Mouse (Mus musculus) embryonic facial prominence, embryonic 11.5 days (tissue): ENCODE measurements around the gene Lpin2. TPM values are rescaled to one million over a fixed set of nuclear protein-coding genes. Genes with fewer than 3 reads are reported as not detected.

Source experiments
- ATAC-seq: fragments of 200-750 bp; cut with Nextera tagmentation; replicated peaks from 2 replicates; pipeline ENCODE4 v1.8.0; 2017; ENCODE audit warnings: low read depth; ENCODE audit not compliant: insufficient number of reproducible peaks, low FRiP score, low TSS enrichment
- DNase-seq: peaks from one replicate; pipeline ENCODE4 v3.0.0-alpha.2; 2015; ENCODE audit warnings: low spot score
- H3K27ac ChIP-seq: fragments of 300-500 bp; sonication (generic); replicated peaks from 2 replicates; pipeline ENCODE4 v1.5.1; 2014; ENCODE audit warnings: mild to moderate bottlenecking, low read depth, low read length, control low read depth
- H3K27me3 ChIP-seq: fragments of 300-500 bp; sonication (generic); 2 replicates; pipeline ENCODE4 v1.6.1; 2014; ENCODE audit warnings: mild to moderate bottlenecking, low read length, moderate library complexity, mixed read lengths; ENCODE audit not compliant: control insufficient read depth, insufficient read depth
- H3K36me3 ChIP-seq: fragments of 300-500 bp; sonication (generic); replicated peaks from 2 replicates; pipeline ENCODE4 v1.6.1; 2014; ENCODE audit warnings: low read depth, mild to moderate bottlenecking, low read length, moderate library complexity, mixed read lengths; ENCODE audit not compliant: control insufficient read depth, insufficient read depth
- H3K4me1 ChIP-seq: fragments of 300-500 bp; sonication (generic); 2 replicates; pipeline ENCODE4 v1.6.1; 2014; ENCODE audit warnings: low read length, mixed read lengths; ENCODE audit not compliant: control insufficient read depth, insufficient read depth
- H3K4me2 ChIP-seq: fragments of 300-500 bp; sonication (generic); 2 replicates; pipeline ENCODE4 v1.6.1; 2014; ENCODE audit warnings: low read depth, mild to moderate bottlenecking, control low read depth, low read length, moderate library complexity
- H3K4me3 ChIP-seq: fragments of 300-500 bp; sonication (generic); 2 replicates; pipeline ENCODE4 v1.5.1; 2014; ENCODE audit warnings: low read depth, low read length, control low read depth
- H3K9ac ChIP-seq: fragments of 300-500 bp; sonication (generic); replicated peaks from 2 replicates; pipeline ENCODE4 v1.6.1; 2014; ENCODE audit warnings: mild to moderate bottlenecking, control low read depth, low read length
- H3K9me3 ChIP-seq: fragments of 300-500 bp; sonication (generic); replicated peaks from 2 replicates; pipeline ENCODE4 v1.6.1; 2016; ENCODE audit warnings: mild to moderate bottlenecking, low read length, inconsistent platforms, mixed read lengths; ENCODE audit not compliant: control insufficient read depth
- WGBS: fragments of 180-500 bp; shearing (Covaris S2); extraction: QIAGEN DNeasy Blood & Tissue Kit; methylation state at CpG from one replicate; pipeline ENCODE4 v1.1.7; 2014; 5-methylcytosine and 5-hydroxymethylcytosine counted together
- polyA plus RNA-seq: library from polyadenylated mRNA; unstranded; fragments of >200 nt; fragmentation: Nextera tagmentation; extraction: Ambion mirVana; gene quantifications from 2 replicates; pipeline ENCODE4 v1.2.1, GENCODE M21; 2014

The Lpin2 gene
- polyA plus RNA-seq, 1 experiment from 2014 or later, result 46.3 TPM

DNA sequence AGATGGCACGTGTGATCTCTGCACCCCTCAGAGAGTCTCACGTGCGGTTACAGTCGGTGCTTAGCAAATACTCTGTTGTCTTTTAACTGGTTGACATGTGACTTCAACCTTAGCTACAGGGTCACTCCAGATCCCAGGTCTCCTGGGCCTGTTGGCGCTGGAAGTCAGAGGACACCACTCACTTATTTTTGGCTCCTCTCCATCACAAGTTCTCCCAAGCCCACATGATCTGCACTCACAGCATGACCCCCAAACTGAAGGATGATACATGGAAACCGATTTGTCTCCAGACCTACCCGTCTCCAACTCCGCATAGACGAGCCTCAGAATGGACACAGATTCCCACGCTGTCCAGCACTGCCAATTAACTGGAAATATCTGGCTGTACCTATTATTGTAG is 85.8 kb downstream of the Lpin2 start:
- Histone ChIP-seq H3K4me1 (no peaks in the 10 kb centered on the region), H3K9me3 (no peaks in the 10 kb centered on the region), H3K27ac (no peak overlapping the region), H3K36me3 (no peaks in the 10 kb centered on the region; the same call in 1 of the 2 replicates), H3K9ac (no peak overlapping the region), H3K27me3 (no peaks in the 10 kb centered on the region), H3K4me2 (no peak overlapping the region), H3K4me3 (no peak overlapping the region)
- DNase-seq (no peak), ATAC-seq (no peak)
- WGBS, result 85% methylated on average over 10 of the region's 10 CpGs

DNA sequence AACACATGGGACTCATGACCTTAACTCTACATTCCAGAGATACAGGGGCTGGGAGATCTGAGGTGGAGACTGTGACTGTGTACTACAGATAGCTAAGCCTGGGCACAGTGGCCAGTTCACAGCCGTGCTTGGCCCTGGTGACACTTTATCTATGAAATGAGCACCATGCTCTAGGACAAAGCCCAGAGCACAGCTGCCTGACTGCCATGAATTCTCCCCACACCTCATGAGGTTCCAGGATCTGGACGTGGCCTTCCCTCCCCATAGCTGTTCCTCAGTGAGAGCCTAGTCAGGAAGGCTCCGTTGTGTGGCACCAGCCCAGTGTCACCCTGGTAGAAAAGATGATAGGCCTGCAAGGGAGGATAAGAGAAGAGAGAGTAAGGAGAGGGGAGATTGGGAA is 86.2 kb downstream of the Lpin2 start:
- WGBS, result 94% methylated on average over 3 of the region's 3 CpGs
- Histone ChIP-seq H3K4me1 (no peaks in the 10 kb centered on the region), H3K9me3 (no peaks in the 10 kb centered on the region), H3K9ac (no peak overlapping the region), H3K36me3 (peaks cover 2% of the 10 kb centered on the region; the same call in 1 of the 2 replicates), H3K27me3 (no peaks in the 10 kb centered on the region), H3K4me3 (no peak overlapping the region), H3K27ac (no peak overlapping the region), H3K4me2 (no peak overlapping the region)
- DNase-seq, result no peak
- ATAC-seq, result no peak

DNA sequence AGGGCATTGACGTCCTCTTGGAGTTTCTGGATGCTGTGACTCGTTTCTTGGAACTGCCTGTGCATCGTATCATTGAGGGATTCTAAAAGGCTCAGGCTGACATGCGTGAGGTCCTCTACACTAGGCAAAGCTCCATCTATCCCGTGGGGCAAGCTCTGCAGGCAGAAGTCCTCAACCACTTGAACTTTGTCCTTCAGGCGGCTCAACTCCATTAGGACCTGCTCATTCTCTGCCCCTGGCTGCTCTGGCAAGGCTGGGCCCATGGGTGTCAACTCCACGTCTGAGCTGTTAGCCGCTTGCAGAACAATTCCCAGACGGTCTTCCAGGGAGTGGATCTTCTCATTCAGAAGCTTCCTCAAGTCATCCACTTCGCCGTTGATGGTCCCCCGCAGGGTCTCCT is 91.5 kb downstream of the Lpin2 start:
- 99% methylated on average over 12 of the region's 12 CpGs for WGBS
- H3K9ac ChIP-seq, result no peak overlapping the region
- no peaks in the 10 kb centered on the region for H3K27me3 ChIP-seq
- ATAC-seq (no peak), DNase-seq (no peak)
- peaks cover 5% of the 10 kb centered on the region; the same call in 1 of the 2 replicates for H3K36me3 ChIP-seq
- H3K4me2 ChIP-seq, result no peak overlapping the region
- no peak overlapping the region for H3K27ac ChIP-seq
- no peak overlapping the region for H3K4me3 ChIP-seq
- H3K4me1 ChIP-seq, result no peaks in the 10 kb centered on the region
- no peaks in the 10 kb centered on the region for H3K9me3 ChIP-seq

DNA sequence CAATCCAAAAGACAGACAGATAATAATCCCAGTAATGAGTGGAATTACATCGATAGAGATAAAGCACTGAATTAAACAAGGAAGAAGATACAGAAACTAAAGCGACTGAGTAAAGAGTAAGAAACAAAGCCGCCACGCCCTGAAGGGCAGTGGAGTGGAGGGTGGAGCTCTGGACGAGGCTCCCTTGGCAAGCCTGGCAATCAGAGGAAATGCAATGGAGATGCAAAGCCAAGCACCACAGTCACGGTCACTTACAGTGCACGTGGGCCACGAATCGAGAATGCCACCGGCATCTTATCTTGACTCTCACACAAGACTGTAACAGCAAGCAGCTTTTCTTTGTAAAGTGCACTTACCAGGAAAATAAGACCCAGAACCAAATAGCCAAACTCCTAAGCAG is 94.4 kb downstream of the Lpin2 start:
- 89% methylated on average over 10 of the region's 10 CpGs for WGBS
- Histone ChIP-seq H3K4me2 (no peak overlapping the region), H3K27me3 (no peaks in the 10 kb centered on the region), H3K9me3 (no peaks in the 10 kb centered on the region), H3K4me1 (no peaks in the 10 kb centered on the region), H3K9ac (no peak overlapping the region), H3K27ac (no peak overlapping the region), H3K4me3 (no peak overlapping the region), H3K36me3 (peaks cover 5% of the 10 kb centered on the region; the same call in 1 of the 2 replicates)
- DNase-seq, result no peak
- ATAC-seq, result no peak

DNA sequence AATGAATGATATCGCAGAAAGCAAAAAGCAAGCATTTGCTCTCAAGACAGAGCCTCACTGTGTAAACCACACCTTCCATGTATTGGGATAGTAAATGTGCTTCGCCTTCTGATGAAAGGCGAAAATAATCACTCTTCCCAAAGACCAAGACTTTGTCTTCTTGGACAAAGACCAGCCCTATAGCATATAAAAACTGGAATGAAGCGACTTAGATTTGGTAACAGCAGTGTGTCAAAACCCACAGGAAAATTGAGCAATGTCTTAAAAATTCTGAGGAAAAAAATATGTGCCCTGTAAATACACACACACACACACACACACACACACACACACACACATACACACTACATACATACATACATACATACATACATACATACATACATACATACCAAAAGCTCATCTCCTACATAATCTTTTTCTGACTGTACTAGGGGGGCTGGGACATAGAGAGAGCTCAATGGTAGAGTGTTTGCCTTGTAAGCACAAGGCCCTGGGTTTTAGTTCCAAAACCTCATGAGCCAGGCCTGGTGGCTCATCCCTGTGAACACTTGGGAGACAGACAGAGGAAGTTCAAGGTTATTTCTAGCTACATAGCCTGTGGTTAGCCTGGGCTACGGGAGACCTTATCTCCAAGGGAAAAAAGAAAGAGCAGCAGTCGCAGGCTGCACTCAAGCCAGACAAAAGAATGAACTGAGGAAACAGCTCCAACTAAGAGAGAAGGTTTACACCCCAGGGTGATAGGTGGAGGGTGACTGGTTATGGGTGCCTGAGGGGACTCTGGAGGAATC is 95.5 kb downstream of the Lpin2 start:
- H3K27ac ChIP-seq, result no peak overlapping the region
- 88% methylated on average over 6 of the region's 6 CpGs for WGBS
- DNase-seq, result no peak
- no peaks in the 10 kb centered on the region for H3K4me1 ChIP-seq
- 0 out of 2 replicates have a peak, but pooled peaks cover 5% of the 10 kb centered on the region for H3K36me3 ChIP-seq
- no peaks in the 10 kb centered on the region for H3K27me3 ChIP-seq
- H3K4me3 ChIP-seq, result no peak overlapping the region
- no peak overlapping the region for H3K4me2 ChIP-seq
- no peak overlapping the region for H3K9ac ChIP-seq
- no peaks in the 10 kb centered on the region for H3K9me3 ChIP-seq
- no peak for ATAC-seq

DNA sequence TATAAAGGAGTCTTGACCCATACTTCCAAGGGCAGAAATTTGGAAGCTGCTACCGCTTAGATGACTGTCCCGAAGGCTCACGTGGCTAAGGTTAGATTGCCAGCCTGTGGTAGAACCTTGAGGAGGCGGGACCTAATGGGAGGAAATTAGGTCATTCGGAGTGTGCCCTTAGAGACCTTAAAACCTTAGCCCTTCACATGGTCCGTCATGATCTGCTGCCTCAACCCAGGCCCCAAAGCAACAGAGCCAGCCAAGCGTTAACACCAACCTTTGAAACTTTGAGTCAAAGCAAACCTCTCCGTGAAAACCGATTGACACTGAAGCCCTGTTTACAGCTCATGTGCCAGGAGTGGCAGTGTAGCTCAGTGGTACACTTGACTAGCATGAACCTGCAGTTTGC is 100.4 kb downstream of the Lpin2 start:
- no peaks in the 10 kb centered on the region for H3K36me3 ChIP-seq
- H3K9ac ChIP-seq, result no peak overlapping the region
- H3K4me1 ChIP-seq, result peaks cover 2% of the 10 kb centered on the region
- H3K4me2 ChIP-seq, result no peak overlapping the region
- H3K27me3 ChIP-seq, result no peaks in the 10 kb centered on the region
- no peaks in the 10 kb centered on the region for H3K9me3 ChIP-seq
- H3K4me3 ChIP-seq, result no peak overlapping the region
- no peak overlapping the region for H3K27ac ChIP-seq
- 91% methylated on average over 9 of the region's 9 CpGs for WGBS
- no peak for ATAC-seq
- DNase-seq, result no peak

DNA sequence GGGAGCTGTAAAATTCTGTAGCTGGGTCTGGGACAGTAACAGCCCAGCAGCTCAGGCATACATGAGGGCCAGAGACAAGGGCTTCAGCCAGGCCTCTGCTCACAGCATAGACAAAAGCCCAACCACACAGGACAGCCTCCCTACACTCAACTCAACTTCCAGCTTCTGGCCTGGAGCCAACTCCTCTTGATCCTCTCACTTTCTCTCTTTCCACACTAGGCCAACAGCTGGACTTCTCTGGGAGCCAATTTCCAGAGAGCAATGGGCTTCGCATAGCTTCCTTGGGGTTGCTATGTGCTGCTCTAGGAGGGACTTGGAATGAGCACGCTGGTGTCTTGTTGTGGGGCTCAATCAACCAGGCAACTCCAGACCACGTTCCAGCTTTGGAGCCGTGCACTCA is 100.9 kb downstream of the Lpin2 start:
- Histone ChIP-seq H3K9me3 (no peaks in the 10 kb centered on the region), H3K9ac (no peak overlapping the region)
- no peak for ATAC-seq

DNA sequence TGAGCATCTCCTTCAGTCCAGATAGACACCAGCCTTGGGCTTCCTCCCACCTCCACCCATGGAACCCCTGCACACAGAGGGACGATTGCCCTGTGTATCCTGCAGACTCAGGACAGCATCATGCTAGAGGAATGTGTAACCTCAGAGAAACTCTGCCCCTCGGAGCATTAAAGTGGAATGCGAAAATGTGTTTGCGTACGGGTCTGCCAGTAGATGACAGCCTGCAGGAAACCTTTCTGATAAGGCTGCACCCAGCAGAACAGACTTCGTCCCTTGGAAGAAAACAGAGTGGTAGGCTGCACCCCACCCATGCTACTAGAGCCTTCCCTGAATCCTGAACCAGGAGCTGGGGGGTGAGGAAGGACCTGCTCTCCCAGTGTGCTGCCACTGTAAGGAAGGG is 102.5 kb downstream of the Lpin2 start:
- DNase-seq (no peak), ATAC-seq (no peak)
- H3K9ac ChIP-seq, result no peak overlapping the region
- peaks cover 2% of the 10 kb centered on the region for H3K4me1 ChIP-seq
- no peak overlapping the region for H3K4me3 ChIP-seq
- 59% methylated on average over 6 of the region's 6 CpGs for WGBS
- H3K27ac ChIP-seq, result no peak overlapping the region
- no peaks in the 10 kb centered on the region for H3K36me3 ChIP-seq
- no peaks in the 10 kb centered on the region for H3K9me3 ChIP-seq
- no peaks in the 10 kb centered on the region for H3K27me3 ChIP-seq
- no peak overlapping the region for H3K4me2 ChIP-seq

More for the DNA sequence above, 100.9 kb downstream of the Lpin2 start:
- H3K27me3 ChIP-seq, result no peaks in the 10 kb centered on the region
- no peak overlapping the region for H3K4me3 ChIP-seq
- DNase-seq, result no peak
- no peak overlapping the region for H3K4me2 ChIP-seq
- H3K27ac ChIP-seq, result no peak overlapping the region
- WGBS, result 89% methylated on average over 4 of the region's 4 CpGs
- no peaks in the 10 kb centered on the region for H3K36me3 ChIP-seq
- H3K4me1 ChIP-seq, result peaks cover 2% of the 10 kb centered on the region
